Mouse (Mus musculus): Measurements from ENCODE around the gene Pdk1.

DNA sequence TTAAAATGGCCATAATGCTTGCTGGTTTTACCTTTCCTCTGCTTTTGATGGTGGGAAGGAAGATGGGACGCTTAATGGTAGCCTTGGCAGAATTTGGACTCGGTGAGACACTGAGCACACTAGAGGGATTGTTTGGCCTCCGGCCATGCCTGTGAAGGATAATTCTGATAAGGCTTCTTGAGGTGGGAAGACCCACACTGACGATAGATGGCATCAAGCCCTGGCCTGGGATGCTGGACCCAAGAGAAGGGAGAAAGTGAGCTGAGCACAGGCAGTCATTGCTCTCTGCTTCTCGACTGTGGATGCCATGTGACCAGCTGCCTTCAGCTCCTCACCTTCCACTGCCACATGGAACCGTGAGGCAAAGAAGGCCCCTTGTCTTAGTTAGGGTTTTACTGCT, 28.1 kb upstream of the Pdk1 start:
- TF ChIP-seq POLR2A (IDR thresholded peaks at IDR 0.05; ENCODE audit: insufficient read depth, low read depth, low read length) (no peak), CTCF (IDR thresholded peaks at IDR 0.05) (no peak)

Measured in heart, adult 2 months (tissue).